Mouse (Mus musculus) megakaryocyte progenitor cell, adult 5-6 weeks (primary cell): ENCODE results near the gene Spdya. TPM values are rescaled to one million over a fixed set of nuclear protein-coding genes. Genes with fewer than 3 reads are reported as not detected.
"Not testable (repeated sequence)": the region's sequence is repeated elsewhere in the genome, so short reads cannot be mapped to it uniquely, and the experiment has no call there.

Experiments
- ATAC-seq: replicated peaks from 2 replicates; pipeline ENCODE4 v1.8.0; 2016; ENCODE audit warnings: mild to moderate bottlenecking, moderate TSS enrichment, inconsistent platforms; ENCODE audit not compliant: poor library complexity
- total RNA-seq, 2 experiments: library from RNA; stranded (forward) in 1 of 2; stranded (reverse) in 1 of 2; fragments of 157-497, 149-512 nt in 1 of 2; fragments of 200-1000 nt in 1 of 2; gene quantifications; 2 replicates each; pipeline versions ENCODE4 v1.2.3 to v1.2.4; 2015 to 2017

Gene Spdya
- total RNA-seq (2015) (not detected in 2 replicates), total RNA-seq (2017) (not detected in 2 replicates)

- ATAC-seq, result peak; percentile 93
Observed at GRCm38 (mm10) chr17:71551757-71552451, at the start of gene Spdya. TSS of gene Spdya (plus strand) at chr17:71552061.

- no peak for ATAC-seq
Observed at GRCm38 (mm10) chr17:71506832-71507231, 45.0 kb upstream of the Spdya start.

- ATAC-seq, result peak; percentile 65
Observed at GRCm38 (mm10) chr17:71510297-71510696, 41.6 kb upstream of the Spdya start.

GRCm38 (mm10) chr17:71526302-71526708, 25.6 kb upstream of the Spdya start:
- peak; percentile 44 for ATAC-seq

GRCm38 (mm10) chr17:71526711-71527564, 24.9 kb upstream of the Spdya start, which contains the start of gene Ndc80:
TSS of gene Ndc80 (minus strand) at chr17:71526857.
- peak; percentile 83 for ATAC-seq

GRCm38 (mm10) chr17:71528042-71528441, 23.8 kb upstream of the Spdya start:
- ATAC-seq, result no peak

- ATAC-seq, result not testable (repeated sequence)
Observed at GRCm38 (mm10) chr17:71535595-71535994, 16.3 kb upstream of the Spdya start.

GRCm38 (mm10) chr17:71537164-71537563, 14.7 kb upstream of the Spdya start:
- ATAC-seq, result no peak

GRCm38 (mm10) chr17:71548586-71548985, 3.3 kb upstream of the Spdya start:
- peak; percentile 37; the same call in 1 of the 2 replicates for ATAC-seq

GRCm38 (mm10) chr17:71551350-71551749, 511 bp upstream of the Spdya start:
- ATAC-seq, result no peak

GRCm38 (mm10) chr17:71552901-71553300, 1.0 kb downstream of the Spdya start:
- no peak for ATAC-seq

- peak; percentile 86 for ATAC-seq
Observed at GRCm38 (mm10) chr17:71561631-71562030, 9.8 kb downstream of the Spdya start.

- ATAC-seq, result peak; percentile 50; the same call in 1 of the 2 replicates
Observed at GRCm38 (mm10) chr17:71579176-71579705, 27.4 kb downstream of the Spdya start.

- ATAC-seq, result peak; percentile 56
Observed at GRCm38 (mm10) chr17:71597881-71598658, 46.2 kb downstream of the Spdya start.

GRCm38 (mm10) chr17:71598659-71599554, 47.0 kb downstream of the Spdya start:
- peak; percentile 93 for ATAC-seq

GRCm38 (mm10) chr17:71615638-71616318, 63.9 kb downstream of the Spdya start, which contains the start of gene Wdr43:
TSS of gene Wdr43 (plus strand) at chr17:71615895.
- peak; percentile 98 for ATAC-seq

- ATAC-seq, result peak; percentile 35
Observed at GRCm38 (mm10) chr17:71616319-71617032, 64.6 kb downstream of the Spdya start.

- no peak for ATAC-seq
Observed at GRCm38 (mm10) chr17:71617033-71617362, 65.1 kb downstream of the Spdya start.
